Mouse (Mus musculus): ENCODE results near the gene Rab11a. TPM values are rescaled to one million over a fixed set of nuclear protein-coding genes. Genes with fewer than 3 reads are reported as not detected.

Rab11a gene
- polyA plus RNA-seq (2014; fragmentation: Nextera tagmentation; extraction: Ambion mirVana): 292 and 312 TPM in 2 replicates

- peak; percentile 96 for ATAC-seq (ENCODE audit: insufficient read depth, low FRiP score, low TSS enrichment)
- H3K4me3 ChIP-seq (ENCODE audit: low read depth, low read length): peak within 1 kb of the TSS; percentile 98
- H3K4me2 ChIP-seq (ENCODE audit: low read depth): peak within 1 kb of the TSS; percentile 72
- WGBS: under 1% methylated on average over 58 of the region's 61 CpGs
- peak within 1 kb of the TSS; percentile 91 for H3K9ac ChIP-seq (ENCODE audit: low read length)
- H3K36me3 ChIP-seq (ENCODE audit: control insufficient read depth, insufficient read depth, low read length): no peaks in the 10 kb centered on the region
- H3K27me3 ChIP-seq (ENCODE audit: control insufficient read depth, insufficient read depth, low read length): no peaks in the 10 kb centered on the region
- 0 out of 2 replicates have a peak, but pooled peaks cover 2% of the 10 kb centered on the region for H3K4me1 ChIP-seq (ENCODE audit: control insufficient read depth, insufficient read depth, low read length)
- H3K27ac ChIP-seq (ENCODE audit: low read depth, low read length): peak within 1 kb of the TSS; percentile 84
- H3K9me3 ChIP-seq (ENCODE audit: control insufficient read depth, low read length): no peaks in the 10 kb centered on the region
- DNase-seq (ENCODE audit: low spot score): peak; percentile 96
These were observed at the start of gene Rab11a for GRCm38 (mm10) chr9:64737406-64738201. TSS of gene Rab11a (minus strand) at chr9:64737758.

DNA sequence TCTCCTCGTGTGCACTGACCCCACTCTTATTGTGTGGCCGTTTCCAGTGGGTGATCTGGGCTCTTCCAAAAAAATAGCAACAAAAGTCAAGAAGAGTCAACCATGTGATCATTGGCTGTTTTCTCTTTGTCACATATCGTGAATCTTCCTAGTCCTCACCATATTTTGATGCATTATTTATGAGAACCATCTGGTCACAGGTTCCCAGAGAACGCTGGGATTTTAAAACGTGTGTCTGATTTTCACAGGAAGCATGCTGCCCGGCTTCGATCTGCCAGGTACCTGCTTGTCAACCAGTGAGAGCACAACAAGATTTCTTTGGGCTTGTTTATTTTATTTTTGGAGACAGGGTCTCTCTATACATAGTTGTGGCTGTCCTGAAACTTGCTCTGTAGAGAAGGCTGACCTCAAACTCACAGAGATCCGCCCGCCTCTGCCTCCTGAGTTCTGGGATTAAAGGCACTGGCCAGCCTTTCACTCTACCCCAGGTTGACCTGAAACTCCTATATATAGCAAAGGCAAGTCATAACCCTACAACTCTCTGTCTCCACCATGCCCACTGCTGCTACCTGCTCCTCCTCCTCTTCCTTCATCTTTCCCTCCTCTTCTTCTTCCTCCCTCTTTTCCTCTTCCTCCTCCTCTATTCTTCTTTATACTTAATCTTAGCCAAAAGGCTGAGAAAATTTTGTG is 48.8 kb upstream of the Rab11a start:
- H3K9ac ChIP-seq (ENCODE audit: low read length): no peak overlapping the region
- no peaks in the 10 kb centered on the region for H3K9me3 ChIP-seq (ENCODE audit: control insufficient read depth, low read length)
- H3K27me3 ChIP-seq (ENCODE audit: control insufficient read depth, insufficient read depth, low read length): no peaks in the 10 kb centered on the region
- no peak overlapping the region for H3K4me2 ChIP-seq (ENCODE audit: low read depth)
- H3K27ac ChIP-seq (ENCODE audit: low read depth, low read length): no peak overlapping the region
- H3K36me3 ChIP-seq (ENCODE audit: control insufficient read depth, insufficient read depth, low read length): no peaks in the 10 kb centered on the region
- ATAC-seq (ENCODE audit: insufficient read depth, low FRiP score, low TSS enrichment) (no peak), DNase-seq (ENCODE audit: low spot score) (no peak)
- H3K4me3 ChIP-seq (ENCODE audit: low read depth, low read length): no peak overlapping the region
- H3K4me1 ChIP-seq (ENCODE audit: control insufficient read depth, insufficient read depth, low read length): no peaks in the 10 kb centered on the region
- whole genome bisulfite sequencing: 81% methylated on average over 9 of the region's 9 CpGs

- Histone ChIP-seq H3K4me1 (ENCODE audit: control insufficient read depth, insufficient read depth, low read length) (no peaks in the 10 kb centered on the region), H3K4me3 (ENCODE audit: low read depth, low read length) (no peak overlapping the region), H3K36me3 (ENCODE audit: control insufficient read depth, insufficient read depth, low read length) (no peaks in the 10 kb centered on the region), H3K9me3 (ENCODE audit: control insufficient read depth, low read length) (no peaks in the 10 kb centered on the region), H3K27me3 (ENCODE audit: control insufficient read depth, insufficient read depth, low read length) (no peaks in the 10 kb centered on the region), H3K9ac (ENCODE audit: low read length) (no peak overlapping the region), H3K27ac (ENCODE audit: low read depth, low read length) (no peak overlapping the region), H3K4me2 (ENCODE audit: low read depth) (no peak overlapping the region)
- no peak for ATAC-seq (ENCODE audit: insufficient read depth, low FRiP score, low TSS enrichment)
- DNase-seq (ENCODE audit: low spot score): peak; percentile 71
- 32% methylated on average over 4 of the region's 4 CpGs for WGBS
These were observed 47.3 kb upstream of the Rab11a start for GRCm38 (mm10) chr9:64784841-64785240.

DNA sequence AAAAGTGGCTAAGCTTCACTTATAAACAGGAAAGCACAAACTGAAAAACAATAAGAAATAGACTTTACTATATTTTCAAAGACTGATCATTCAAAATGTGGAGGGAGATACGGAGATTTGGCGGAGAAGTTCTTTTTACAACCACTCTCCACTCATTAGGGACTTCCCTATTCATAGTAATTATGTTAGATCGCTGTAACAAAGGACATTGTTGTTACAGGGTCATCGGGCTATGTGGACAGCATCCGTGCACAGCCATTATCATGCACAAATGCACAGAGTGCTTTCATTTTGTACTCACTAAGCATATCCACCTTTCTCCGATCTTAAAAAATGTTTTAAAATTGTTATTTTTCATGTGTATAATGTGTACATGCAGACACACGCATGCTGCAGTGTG is 46.0 kb upstream of the Rab11a start:
- H3K27me3 ChIP-seq (ENCODE audit: control insufficient read depth, insufficient read depth, low read length): no peaks in the 10 kb centered on the region
- ATAC-seq (ENCODE audit: insufficient read depth, low FRiP score, low TSS enrichment) (no peak), DNase-seq (ENCODE audit: low spot score) (no peak)
- 73% methylated on average over 7 of the region's 7 CpGs for WGBS
- H3K4me2 ChIP-seq (ENCODE audit: low read depth): no peak overlapping the region
- no peak overlapping the region for H3K9ac ChIP-seq (ENCODE audit: low read length)
- no peaks in the 10 kb centered on the region for H3K36me3 ChIP-seq (ENCODE audit: control insufficient read depth, insufficient read depth, low read length)
- H3K27ac ChIP-seq (ENCODE audit: low read depth, low read length): no peak overlapping the region
- H3K4me3 ChIP-seq (ENCODE audit: low read depth, low read length): no peak overlapping the region
- H3K4me1 ChIP-seq (ENCODE audit: control insufficient read depth, insufficient read depth, low read length): no peaks in the 10 kb centered on the region
- no peaks in the 10 kb centered on the region for H3K9me3 ChIP-seq (ENCODE audit: control insufficient read depth, low read length)

GRCm38 (mm10) chr9:64779628-64780027 is 42.1 kb upstream of the Rab11a start:
- no peaks in the 10 kb centered on the region for H3K36me3 ChIP-seq (ENCODE audit: control insufficient read depth, insufficient read depth, low read length)
- H3K27me3 ChIP-seq (ENCODE audit: control insufficient read depth, insufficient read depth, low read length): no peaks in the 10 kb centered on the region
- ATAC-seq (ENCODE audit: insufficient read depth, low FRiP score, low TSS enrichment) (no peak), DNase-seq (ENCODE audit: low spot score) (no peak)
- no peaks in the 10 kb centered on the region for H3K9me3 ChIP-seq (ENCODE audit: control insufficient read depth, low read length)
- no peak overlapping the region for H3K9ac ChIP-seq (ENCODE audit: low read length)
- H3K4me2 ChIP-seq (ENCODE audit: low read depth): no peak overlapping the region
- WGBS: 47% methylated on average over 7 of the region's 7 CpGs
- no peak overlapping the region for H3K4me3 ChIP-seq (ENCODE audit: low read depth, low read length)
- no peak overlapping the region for H3K27ac ChIP-seq (ENCODE audit: low read depth, low read length)
- H3K4me1 ChIP-seq (ENCODE audit: control insufficient read depth, insufficient read depth, low read length): peaks cover 4% of the 10 kb centered on the region

DNA sequence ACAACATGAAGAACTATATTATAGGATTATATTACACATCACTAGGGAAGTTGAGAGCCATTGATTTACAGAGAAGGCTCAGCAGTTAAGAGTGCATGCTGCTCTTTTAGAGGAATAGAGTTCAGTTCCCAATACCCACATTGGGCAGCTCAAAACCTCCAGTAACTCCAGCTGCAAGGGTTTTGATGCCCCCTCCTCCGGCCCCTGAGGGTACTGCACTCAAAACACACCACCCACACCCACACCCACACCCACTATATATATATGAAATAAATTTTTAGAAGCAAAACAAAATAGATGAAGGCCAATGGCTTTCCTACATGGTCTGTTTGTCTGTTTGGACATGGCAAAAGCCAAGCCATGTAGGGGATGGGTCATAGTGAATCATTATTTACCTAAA is 40.6 kb upstream of the Rab11a start:
- peaks cover 5% of the 10 kb centered on the region for H3K4me1 ChIP-seq (ENCODE audit: control insufficient read depth, insufficient read depth, low read length)
- no peak overlapping the region for H3K4me2 ChIP-seq (ENCODE audit: low read depth)
- H3K27me3 ChIP-seq (ENCODE audit: control insufficient read depth, insufficient read depth, low read length): no peaks in the 10 kb centered on the region
- no peak overlapping the region for H3K4me3 ChIP-seq (ENCODE audit: low read depth, low read length)
- H3K36me3 ChIP-seq (ENCODE audit: control insufficient read depth, insufficient read depth, low read length): no peaks in the 10 kb centered on the region
- DNase-seq (ENCODE audit: low spot score) (no peak), ATAC-seq (ENCODE audit: insufficient read depth, low FRiP score, low TSS enrichment) (no peak)
- H3K27ac ChIP-seq (ENCODE audit: low read depth, low read length): no peak overlapping the region
- whole genome bisulfite sequencing: 93% methylated on average over 1 of the region's 1 CpGs
- no peak overlapping the region for H3K9ac ChIP-seq (ENCODE audit: low read length)
- no peaks in the 10 kb centered on the region for H3K9me3 ChIP-seq (ENCODE audit: control insufficient read depth, low read length)

- H3K9ac ChIP-seq (ENCODE audit: low read length): no peak overlapping the region
- no peaks in the 10 kb centered on the region for H3K9me3 ChIP-seq (ENCODE audit: control insufficient read depth, low read length)
- no peaks in the 10 kb centered on the region for H3K36me3 ChIP-seq (ENCODE audit: control insufficient read depth, insufficient read depth, low read length)
- H3K27me3 ChIP-seq (ENCODE audit: control insufficient read depth, insufficient read depth, low read length): no peaks in the 10 kb centered on the region
- H3K4me2 ChIP-seq (ENCODE audit: low read depth): no peak overlapping the region
- no peak overlapping the region for H3K27ac ChIP-seq (ENCODE audit: low read depth, low read length)
- WGBS: 94% methylated on average over 4 of the region's 4 CpGs
- H3K4me3 ChIP-seq (ENCODE audit: low read depth, low read length): no peak overlapping the region
- peaks cover 5% of the 10 kb centered on the region for H3K4me1 ChIP-seq (ENCODE audit: control insufficient read depth, insufficient read depth, low read length)
- DNase-seq (ENCODE audit: low spot score) (no peak), ATAC-seq (ENCODE audit: insufficient read depth, low FRiP score, low TSS enrichment) (no peak)
These were observed 40.0 kb upstream of the Rab11a start for GRCm38 (mm10) chr9:64777441-64777987.

DNA sequence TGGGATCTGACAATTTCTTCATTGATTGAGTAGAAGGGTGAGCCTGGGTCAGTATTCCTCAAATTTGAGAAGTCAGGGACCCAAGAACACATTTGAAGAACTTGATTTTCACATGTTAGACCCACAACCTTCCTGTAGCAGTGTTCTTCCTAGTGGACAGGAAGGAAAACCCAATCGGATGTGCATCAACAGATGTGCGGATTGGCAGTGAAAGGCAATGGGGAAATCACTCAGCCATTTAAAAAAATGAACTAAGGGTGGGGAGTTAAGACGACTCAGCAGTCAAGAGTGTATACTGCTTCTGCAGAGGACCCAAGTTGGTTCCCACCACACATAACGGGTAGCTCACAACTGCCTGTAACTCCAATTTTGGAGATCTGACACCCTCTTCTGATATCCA is 37.9 kb upstream of the Rab11a start:
- Histone ChIP-seq H3K4me2 (ENCODE audit: low read depth) (no peak overlapping the region), H3K4me3 (ENCODE audit: low read depth, low read length) (no peak overlapping the region), H3K9me3 (ENCODE audit: control insufficient read depth, low read length) (no peaks in the 10 kb centered on the region), H3K9ac (ENCODE audit: low read length) (no peak overlapping the region), H3K36me3 (ENCODE audit: control insufficient read depth, insufficient read depth, low read length) (no peaks in the 10 kb centered on the region), H3K27ac (ENCODE audit: low read depth, low read length) (no peak overlapping the region), H3K4me1 (ENCODE audit: control insufficient read depth, insufficient read depth, low read length) (peaks cover 5% of the 10 kb centered on the region), H3K27me3 (ENCODE audit: control insufficient read depth, insufficient read depth, low read length) (no peaks in the 10 kb centered on the region)
- DNase-seq (ENCODE audit: low spot score) (no peak), ATAC-seq (ENCODE audit: insufficient read depth, low FRiP score, low TSS enrichment) (no peak)
- 83% methylated on average over 4 of the region's 4 CpGs for WGBS

All from neural tube, embryonic 11.5 days (tissue).